Mouse (Mus musculus) CD4-positive naive resting alpha-beta T cell, adult 57 days (primary cell): ENCODE measurements around the gene Tubgcp6. TPM values are rescaled to one million over a fixed set of nuclear protein-coding genes. Genes with fewer than 3 reads are reported as not detected.

Source experiments
- total RNA-seq: library from RNA; stranded (reverse); gene quantifications from one replicate; pipeline ENCODE4 v1.2.4, GENCODE M21; 2023

Gene Tubgcp6
- 39.6 TPM for total RNA-seq

GRCm38 (mm10) chr15:89122649-89123366 is at the start of gene Tubgcp6:
Tubgcp6 (minus strand) TSS chr15:89123112.

GRCm38 (mm10) chr15:89149271-89150040 is 26.5 kb upstream of the Tubgcp6 start, which contains the start of gene Mapk11:
Mapk11 (minus strand) TSS chr15:89149628.

GRCm38 (mm10) chr15:89140659-89141252 is 17.8 kb upstream of the Tubgcp6 start, which contains the start of gene Mapk12:
Mapk12 (minus strand) TSS chr15:89140703.

GRCm38 (mm10) chr15:89128382-89129350 is 5.8 kb upstream of the Tubgcp6 start, which contains the start of gene Hdac10:
Hdac10 (minus strand) TSS chr15:89128700.

GRCm38 (mm10) chr15:89088607-89089247 is 34.2 kb downstream of the Tubgcp6 start, which contains the start of gene Selenoo:
Selenoo (plus strand) TSS chr15:89089084.

GRCm38 (mm10) chr15:89074613-89075477 is 48.1 kb downstream of the Tubgcp6 start, which contains the start of gene Trabd:
Trabd (plus strand) TSS chr15:89075124.

GRCm38 (mm10) chr15:89059161-89059931 is 63.6 kb downstream of the Tubgcp6 start, which contains the start of gene Panx2:
Panx2 (plus strand) TSS chr15:89059734.

Other genes starting within 250 kb of the Tubgcp6 start
- not detected for gene Ttll8, start 168.7 kb downstream of the Tubgcp6 start, total RNA-seq
- gene Mlc1, start 144.1 kb downstream of the Tubgcp6 start, total RNA-seq = not detected
- gene Mov10l1, start 140.2 kb downstream of the Tubgcp6 start, total RNA-seq = not detected
- not detected for gene Panx2, start 63.4 kb downstream of the Tubgcp6 start, total RNA-seq
- 45.4 TPM for gene Trabd, start 48.0 kb downstream of the Tubgcp6 start, total RNA-seq
- gene Selenoo, start 34.0 kb downstream of the Tubgcp6 start, total RNA-seq = 25.5 TPM
- 24.8 TPM for gene Hdac10, start 5.6 kb upstream of the Tubgcp6 start, total RNA-seq
- gene Mapk12, start 17.6 kb upstream of the Tubgcp6 start, total RNA-seq = 3.4 TPM
- 29.8 TPM for gene Mapk11, start 26.5 kb upstream of the Tubgcp6 start, total RNA-seq
- gene Plxnb2, start 57.7 kb upstream of the Tubgcp6 start, total RNA-seq = 2.9 TPM
- 24.3 TPM for gene Dennd6b, start 73.4 kb upstream of the Tubgcp6 start, total RNA-seq
- gene Ppp6r2, start 88.4 kb upstream of the Tubgcp6 start, total RNA-seq = 42.9 TPM
- 416 TPM for gene Sbf1, start 192.2 kb upstream of the Tubgcp6 start, total RNA-seq
- not detected for gene Adm2, start 199.6 kb upstream of the Tubgcp6 start, total RNA-seq
- not detected for gene Miox, start 211.3 kb upstream of the Tubgcp6 start, total RNA-seq
- gene Lmf2, start 232.5 kb upstream of the Tubgcp6 start, total RNA-seq = 52.1 TPM
- 133 TPM for gene Ncaph2, start 232.6 kb upstream of the Tubgcp6 start, total RNA-seq